Mouse (Mus musculus) heart, embryonic 15.5 days (tissue): ENCODE results near the gene Gm49396. TPM values are rescaled to one million over a fixed set of nuclear protein-coding genes. Genes with fewer than 3 reads are reported as not detected.
A peak's percentile ranks its signal among the peaks of the same experiment; 100 is the strongest.

Experiments
- ATAC-seq: fragments of 200-750 bp; cut with Nextera tagmentation; replicated peaks from 2 replicates; pipeline ENCODE4 v1.8.0; 2017; ENCODE audit warnings: low read depth, moderate TSS enrichment; ENCODE audit not compliant: insufficient number of reproducible peaks, insufficient read depth, low FRiP score
- H3K27ac ChIP-seq: fragments of 300-500 bp; sonication (generic); 2 replicates; pipeline ENCODE4 v1.5.1; 2015; ENCODE audit warnings: mild to moderate bottlenecking, inconsistent platforms
- H3K27me3 ChIP-seq: fragments of 300-500 bp; sonication (generic); 2 replicates; pipeline ENCODE4 v1.6.1; 2015; ENCODE audit warnings: inconsistent platforms
- H3K36me3 ChIP-seq: fragments of 300-500 bp; sonication (generic); 2 replicates; pipeline ENCODE4 v1.6.1; 2015; ENCODE audit warnings: mild to moderate bottlenecking, inconsistent platforms
- H3K4me1 ChIP-seq: fragments of 300-500 bp; sonication (generic); replicated peaks from 2 replicates; pipeline ENCODE4 v1.6.1; 2015; ENCODE audit warnings: inconsistent platforms
- H3K4me2 ChIP-seq: fragments of 300-500 bp; sonication (generic); 2 replicates; pipeline ENCODE4 v1.6.1; 2015; ENCODE audit warnings: inconsistent platforms, mild to moderate bottlenecking, moderate library complexity
- H3K4me3 ChIP-seq: fragments of 300-500 bp; sonication (generic); 2 replicates; pipeline ENCODE4 v1.5.1; 2015; ENCODE audit warnings: mild to moderate bottlenecking, inconsistent platforms
- H3K9ac ChIP-seq: fragments of 300-500 bp; sonication (generic); 2 replicates; pipeline ENCODE4 v1.6.1; 2015; ENCODE audit warnings: mild to moderate bottlenecking, inconsistent platforms
- H3K9me3 ChIP-seq: fragments of 300-500 bp; sonication (generic); replicated peaks from 2 replicates; pipeline ENCODE4 v1.6.1; 2016; ENCODE audit warnings: inconsistent platforms
- WGBS: fragments of 180-500 bp; shearing (Covaris S2); methylation state at CpG from one replicate; pipeline ENCODE4 v1.1.7; 2015; ENCODE audit warnings: mixed read lengths; 5-methylcytosine and 5-hydroxymethylcytosine counted together
- polyA plus RNA-seq: library from polyadenylated mRNA; unstranded; fragments of >200 nt; fragmentation: Nextera tagmentation; extraction: Ambion mirVana; gene quantifications from 2 replicates; pipeline ENCODE4 v1.2.1, GENCODE M21; 2015

The Gm49396 gene
- polyA plus RNA-seq, 1 experiment from 2014 or later, result 8.4 TPM

- ATAC-seq, result no peak
- Histone ChIP-seq H3K27ac (peak overlapping the region; percentile 46), H3K4me3 (no peak overlapping the region), H3K4me1 (peaks cover 10% of the 10 kb centered on the region), H3K36me3 (no peaks in the 10 kb centered on the region), H3K27me3 (no peaks in the 10 kb centered on the region), H3K9ac (no peak overlapping the region), H3K9me3 (no peaks in the 10 kb centered on the region), H3K4me2 (peak overlapping the region; percentile 37)
- 61% methylated on average over 7 of the region's 7 CpGs for WGBS
Measured at GRCm38 (mm10) chr7:30600651-30601050, 37.5 kb downstream of the Gm49396 start.

- no peak overlapping the region for H3K4me2 ChIP-seq
- no peak overlapping the region for H3K27ac ChIP-seq
- peaks cover 10% of the 10 kb centered on the region for H3K4me1 ChIP-seq
- no peaks in the 10 kb centered on the region for H3K36me3 ChIP-seq
- no peaks in the 10 kb centered on the region for H3K9me3 ChIP-seq
- H3K9ac ChIP-seq, result no peak overlapping the region
- WGBS, result 30% methylated on average over 3 of the region's 3 CpGs
- H3K27me3 ChIP-seq, result no peaks in the 10 kb centered on the region
- no peak overlapping the region for H3K4me3 ChIP-seq
- no peak for ATAC-seq
Measured at GRCm38 (mm10) chr7:30602583-30602982, 39.4 kb downstream of the Gm49396 start.

GRCm38 (mm10) chr7:30604424-30604823 is 41.3 kb downstream of the Gm49396 start:
- Histone ChIP-seq H3K36me3 (no peaks in the 10 kb centered on the region), H3K4me1 (peaks cover 10% of the 10 kb centered on the region), H3K9ac (no peak overlapping the region), H3K27me3 (no peaks in the 10 kb centered on the region), H3K27ac (no peak overlapping the region), H3K4me2 (no peak overlapping the region), H3K9me3 (no peaks in the 10 kb centered on the region), H3K4me3 (no peak overlapping the region)
- WGBS, result 61% methylated on average over 8 of the region's 8 CpGs
- ATAC-seq, result no peak

- no peak overlapping the region for H3K4me2 ChIP-seq
- no peak overlapping the region for H3K27ac ChIP-seq
- 81% methylated on average over 8 of the region's 8 CpGs for WGBS
- no peak overlapping the region for H3K4me3 ChIP-seq
- no peak for ATAC-seq
- H3K36me3 ChIP-seq, result no peaks in the 10 kb centered on the region
- H3K9ac ChIP-seq, result no peak overlapping the region
- no peaks in the 10 kb centered on the region for H3K9me3 ChIP-seq
- peaks cover 10% of the 10 kb centered on the region for H3K4me1 ChIP-seq
- no peaks in the 10 kb centered on the region for H3K27me3 ChIP-seq
Measured at GRCm38 (mm10) chr7:30604944-30605343, 41.8 kb downstream of the Gm49396 start.

GRCm38 (mm10) chr7:30607706-30608309 is 44.7 kb downstream of the Gm49396 start:
- H3K4me3 ChIP-seq, result no peak overlapping the region
- H3K4me2 ChIP-seq, result no peak overlapping the region
- no peak overlapping the region for H3K27ac ChIP-seq
- H3K4me1 ChIP-seq, result peaks cover 10% of the 10 kb centered on the region
- no peak overlapping the region for H3K9ac ChIP-seq
- H3K27me3 ChIP-seq, result no peaks in the 10 kb centered on the region
- WGBS, result 25% methylated on average over 8 of the region's 8 CpGs
- no peaks in the 10 kb centered on the region for H3K9me3 ChIP-seq
- no peak for ATAC-seq
- H3K36me3 ChIP-seq, result no peaks in the 10 kb centered on the region

GRCm38 (mm10) chr7:30608476-30608875 is 45.3 kb downstream of the Gm49396 start:
- Histone ChIP-seq H3K27ac (no peak overlapping the region), H3K4me2 (no peak overlapping the region), H3K27me3 (no peaks in the 10 kb centered on the region), H3K36me3 (no peaks in the 10 kb centered on the region), H3K4me1 (peaks cover 10% of the 10 kb centered on the region), H3K9me3 (no peaks in the 10 kb centered on the region), H3K4me3 (no peak overlapping the region), H3K9ac (no peak overlapping the region)
- ATAC-seq, result no peak
- 54% methylated on average over 16 of the region's 16 CpGs for WGBS

- 39% methylated on average over 7 of the region's 7 CpGs for WGBS
- no peaks in the 10 kb centered on the region for H3K36me3 ChIP-seq
- ATAC-seq, result peak; percentile 86
- peak overlapping the region; percentile 10; the same call in 1 of the 2 replicates for H3K4me2 ChIP-seq
- H3K4me1 ChIP-seq, result peaks cover 10% of the 10 kb centered on the region
- H3K9me3 ChIP-seq, result no peaks in the 10 kb centered on the region
- H3K27me3 ChIP-seq, result no peaks in the 10 kb centered on the region
- no peak overlapping the region for H3K4me3 ChIP-seq
- H3K9ac ChIP-seq, result no peak overlapping the region
- H3K27ac ChIP-seq, result peak overlapping the region; percentile 48
Measured at GRCm38 (mm10) chr7:30610043-30610442, 46.9 kb downstream of the Gm49396 start.

GRCm38 (mm10) chr7:30612654-30613402 is 49.7 kb downstream of the Gm49396 start, which contains the start of gene Upk1a:
Gene Upk1a, minus strand, starts transcription at chr7:30612847.
- H3K4me3 ChIP-seq, result no peak within 1 kb of the TSS
- H3K4me2 ChIP-seq, result no peak within 1 kb of the TSS
- H3K9ac ChIP-seq, result no peak within 1 kb of the TSS
- H3K4me1 ChIP-seq, result peaks cover 10% of the 10 kb centered on the region
- WGBS, result 68% methylated on average over 8 of the region's 8 CpGs
- peaks cover 21% of the 10 kb centered on the region for H3K36me3 ChIP-seq
- H3K9me3 ChIP-seq, result no peaks in the 10 kb centered on the region
- H3K27me3 ChIP-seq, result no peaks in the 10 kb centered on the region
- H3K27ac ChIP-seq, result no peak within 1 kb of the TSS
- no peak for ATAC-seq

- Histone ChIP-seq H3K9me3 (no peaks in the 10 kb centered on the region), H3K27me3 (no peaks in the 10 kb centered on the region), H3K4me1 (peaks cover 10% of the 10 kb centered on the region), H3K27ac (no peak overlapping the region), H3K9ac (no peak overlapping the region), H3K36me3 (peaks cover 29% of the 10 kb centered on the region), H3K4me2 (no peak overlapping the region), H3K4me3 (no peak overlapping the region)
- ATAC-seq, result no peak
- 22% methylated on average over 14 of the region's 14 CpGs for whole genome bisulfite sequencing
Measured at GRCm38 (mm10) chr7:30613529-30614112, 50.5 kb downstream of the Gm49396 start.

GRCm38 (mm10) chr7:30614454-30614853 is 51.3 kb downstream of the Gm49396 start:
- 69% methylated on average over 2 of the region's 2 CpGs for WGBS
- ATAC-seq, result no peak
- no peaks in the 10 kb centered on the region for H3K27me3 ChIP-seq

GRCm38 (mm10) chr7:30615049-30615760 is 52.1 kb downstream of the Gm49396 start:
- ATAC-seq, result no peak

More at GRCm38 (mm10) chr7:30614454-30614853, 51.3 kb downstream of the Gm49396 start:
- no peak overlapping the region for H3K4me3 ChIP-seq
- peaks cover 38% of the 10 kb centered on the region for H3K36me3 ChIP-seq
- no peak overlapping the region for H3K27ac ChIP-seq
- no peak overlapping the region for H3K9ac ChIP-seq
- H3K4me1 ChIP-seq, result peaks cover 10% of the 10 kb centered on the region
- no peak overlapping the region for H3K4me2 ChIP-seq
- no peaks in the 10 kb centered on the region for H3K9me3 ChIP-seq

More at GRCm38 (mm10) chr7:30615049-30615760, 52.1 kb downstream of the Gm49396 start:
- no peak overlapping the region for H3K9ac ChIP-seq
- no peaks in the 10 kb centered on the region for H3K9me3 ChIP-seq
- H3K27ac ChIP-seq, result no peak overlapping the region
- no peak overlapping the region for H3K4me2 ChIP-seq
- H3K27me3 ChIP-seq, result no peaks in the 10 kb centered on the region
- H3K36me3 ChIP-seq, result peaks cover 44% of the 10 kb centered on the region
- WGBS, result 61% methylated on average over 5 of the region's 5 CpGs
- no peak overlapping the region for H3K4me3 ChIP-seq
- H3K4me1 ChIP-seq, result peaks cover 4% of the 10 kb centered on the region
